Mouse (Mus musculus) spleen, adult 2 months (tissue): ENCODE measurements around the gene Crtac1.

Source experiments
- CTCF ChIP-seq: fragments of 200-500 bp; IDR thresholded peaks from 2 replicates; pipeline ENCODE4 v1.5.1; 2011; ENCODE audit warnings: mild to moderate bottlenecking, inconsistent platforms; ENCODE audit not compliant: insufficient read depth, insufficient read length, insufficient replicate concordance; ENCODE audit errors: extremely low read depth
- POLR2A ChIP-seq: fragments of 200-500 bp; IDR thresholded peaks from 2 replicates; pipeline ENCODE4 v1.6.1; 2011; ENCODE audit warnings: low read depth, low read length, inconsistent platforms

DNA sequence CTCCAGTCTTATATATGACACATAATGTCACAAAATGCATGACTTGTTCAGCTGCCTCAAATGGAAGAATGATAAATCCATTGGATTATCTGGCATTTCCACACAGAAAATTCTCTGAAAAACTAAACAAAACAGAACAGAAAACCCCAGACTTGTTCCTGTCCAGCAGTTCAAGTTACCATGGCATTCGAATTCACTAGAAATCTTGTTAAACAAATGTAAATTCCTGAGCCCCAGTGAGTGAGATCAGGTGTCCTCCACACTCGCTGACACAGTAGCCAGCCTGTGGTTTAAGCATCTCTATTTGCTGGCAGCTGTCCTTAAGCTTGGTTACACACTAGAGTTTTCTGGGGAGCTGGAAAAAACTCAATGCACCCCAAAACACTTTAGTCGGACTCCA lies 168.1 kb downstream of the Crtac1 start:
- TF ChIP-seq CTCF: no peak
- TF ChIP-seq POLR2A: no peak
